Mouse (Mus musculus): ENCODE measurements at regions not wholly inside any gene's neighbourhood (a gene's known extent, or its start where the extent isn't known, plus 50 kb on each side); places are given as distances from the start of the nearest gene placed in this dataset.
"Not testable (repeated sequence)": the region's sequence is repeated elsewhere in the genome, so short reads cannot be mapped to it uniquely, and the experiment has no call there.

DNA sequence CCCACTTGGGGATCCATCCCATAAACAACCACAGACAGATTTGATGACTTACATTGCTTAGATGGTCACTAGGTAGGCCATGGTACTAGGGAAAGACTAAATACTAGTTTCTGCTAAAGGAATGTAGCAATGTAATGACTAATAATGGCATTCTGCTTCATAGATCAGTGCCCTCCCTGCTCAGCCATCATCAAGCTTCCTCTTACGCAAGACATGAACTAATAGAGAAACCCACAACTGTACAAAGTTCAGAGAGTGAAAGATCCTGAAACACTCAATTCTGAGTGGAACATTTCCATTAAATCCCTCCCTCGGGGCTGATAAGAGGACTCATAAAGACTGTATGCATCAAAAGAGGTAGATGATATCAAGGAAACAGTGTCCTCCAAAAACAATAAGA is 198.4 kb upstream of the Speer4f2 start:
- DNase-seq: no peak
- intact Hi-C loops (cut with DNase I): no loop called here

DNA sequence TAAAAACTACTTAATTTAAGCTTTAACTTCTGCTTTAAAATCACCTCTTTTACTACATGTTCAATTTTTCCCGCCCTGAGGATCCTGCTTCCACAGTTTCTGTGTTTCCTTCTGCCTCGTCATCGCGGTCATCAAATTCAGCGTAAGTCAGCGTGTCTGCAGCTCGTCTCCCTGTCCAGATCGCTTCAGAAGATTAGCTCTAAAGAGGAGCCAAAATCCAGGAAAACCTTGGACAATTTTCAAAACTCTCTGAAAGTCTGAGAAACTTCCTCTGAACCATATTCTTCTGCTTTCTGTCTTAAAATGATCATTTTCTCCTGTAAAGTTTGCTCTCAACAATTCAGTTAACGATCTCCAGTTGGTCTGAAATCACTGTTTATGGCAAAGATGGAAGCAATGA is 196.2 kb upstream of the Speer4f2 start:
- intact Hi-C loops (cut with DNase I): no loop called here
- no peak for DNase-seq

DNA sequence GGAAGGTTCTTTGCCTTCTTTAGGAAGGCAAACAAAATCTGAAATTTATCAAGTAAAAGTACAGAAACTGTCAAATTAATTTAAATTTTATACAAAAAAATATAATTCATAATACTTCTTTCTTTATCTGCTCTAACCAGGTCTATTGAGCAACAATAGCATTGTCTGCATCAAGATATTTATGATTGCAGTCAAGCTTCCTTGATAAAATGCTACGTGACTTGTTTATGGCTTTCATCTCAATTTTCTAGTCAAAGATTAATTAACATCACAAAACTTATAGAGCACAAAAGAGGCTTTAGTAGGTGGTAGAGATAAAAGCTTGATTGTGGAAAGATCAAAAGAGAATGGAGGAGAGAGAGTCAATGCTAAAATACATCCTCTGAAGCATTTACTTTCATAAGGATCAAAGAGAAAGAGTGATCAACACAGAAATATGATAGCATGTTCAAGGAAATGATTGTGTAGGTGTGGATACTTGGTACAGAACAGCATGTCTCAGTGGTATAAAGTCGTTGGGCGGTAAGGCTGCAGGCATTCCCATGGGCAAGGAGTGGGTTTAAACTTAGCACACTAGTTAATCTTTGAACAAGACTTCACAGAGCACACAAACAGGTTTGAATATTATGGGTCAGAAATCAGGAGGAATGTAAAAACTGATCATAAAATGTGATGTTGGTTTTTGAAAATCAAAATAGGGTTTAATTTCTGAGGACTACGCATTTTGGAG is 164.3 kb upstream of the Speer4f2 start:
- no peak for DNase-seq
- intact Hi-C loops (cut with DNase I): no loop called here

DNA sequence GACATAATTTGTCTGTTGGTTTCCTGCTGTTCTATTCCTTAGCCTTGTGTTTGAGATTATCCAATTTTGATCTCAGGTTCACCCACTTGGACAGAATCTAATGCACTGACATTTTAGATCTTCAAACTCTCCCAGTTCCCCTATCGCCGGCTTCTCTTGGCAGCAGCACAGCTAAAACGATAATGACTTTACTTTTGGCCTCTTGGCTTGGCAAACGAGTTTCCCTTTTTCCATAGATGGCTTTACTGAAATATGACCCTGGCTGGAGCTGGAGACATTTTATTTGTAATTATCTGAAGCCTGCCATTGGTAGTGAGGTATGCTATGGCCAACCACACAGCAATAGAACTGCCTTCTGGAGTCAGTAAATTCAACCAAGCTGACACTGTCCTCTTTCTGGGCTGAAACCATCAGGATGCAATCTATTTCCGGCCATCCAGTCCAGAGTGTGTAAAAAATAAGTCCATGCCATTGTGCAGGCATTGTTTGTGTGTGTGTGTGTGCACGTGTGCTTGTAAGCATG is 162.2 kb upstream of the Speer4f2 start:
- intact Hi-C loops (cut with DNase I): no loop called here

DNA sequence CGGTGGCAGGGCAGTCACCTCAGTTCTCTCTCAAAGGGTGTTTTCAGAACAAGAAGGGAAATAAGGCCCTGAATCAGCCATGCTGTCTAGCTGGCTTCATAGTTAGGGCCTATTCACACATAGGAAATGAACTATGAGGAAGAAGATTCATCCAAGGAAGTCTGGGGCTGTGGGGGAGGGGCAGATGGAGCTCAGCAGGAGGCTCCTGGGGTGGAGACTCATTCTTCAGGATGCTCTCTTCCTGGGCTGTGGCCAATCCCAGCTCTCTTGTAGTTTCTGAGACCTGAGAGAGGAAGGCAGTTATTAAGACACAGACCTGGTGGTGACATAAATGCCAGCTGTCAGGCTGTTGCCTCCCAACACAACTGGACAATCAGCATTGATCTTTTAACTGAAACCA is 149.4 kb upstream of the Speer4f2 start:
- intact Hi-C loops (cut with DNase I); DNase-seq: not testable (repeated sequence)

More for the DNA sequence above, 162.2 kb upstream of the Speer4f2 start:
- DNase-seq: peak in 1 of 2 experiments; percentile 5

DNA sequence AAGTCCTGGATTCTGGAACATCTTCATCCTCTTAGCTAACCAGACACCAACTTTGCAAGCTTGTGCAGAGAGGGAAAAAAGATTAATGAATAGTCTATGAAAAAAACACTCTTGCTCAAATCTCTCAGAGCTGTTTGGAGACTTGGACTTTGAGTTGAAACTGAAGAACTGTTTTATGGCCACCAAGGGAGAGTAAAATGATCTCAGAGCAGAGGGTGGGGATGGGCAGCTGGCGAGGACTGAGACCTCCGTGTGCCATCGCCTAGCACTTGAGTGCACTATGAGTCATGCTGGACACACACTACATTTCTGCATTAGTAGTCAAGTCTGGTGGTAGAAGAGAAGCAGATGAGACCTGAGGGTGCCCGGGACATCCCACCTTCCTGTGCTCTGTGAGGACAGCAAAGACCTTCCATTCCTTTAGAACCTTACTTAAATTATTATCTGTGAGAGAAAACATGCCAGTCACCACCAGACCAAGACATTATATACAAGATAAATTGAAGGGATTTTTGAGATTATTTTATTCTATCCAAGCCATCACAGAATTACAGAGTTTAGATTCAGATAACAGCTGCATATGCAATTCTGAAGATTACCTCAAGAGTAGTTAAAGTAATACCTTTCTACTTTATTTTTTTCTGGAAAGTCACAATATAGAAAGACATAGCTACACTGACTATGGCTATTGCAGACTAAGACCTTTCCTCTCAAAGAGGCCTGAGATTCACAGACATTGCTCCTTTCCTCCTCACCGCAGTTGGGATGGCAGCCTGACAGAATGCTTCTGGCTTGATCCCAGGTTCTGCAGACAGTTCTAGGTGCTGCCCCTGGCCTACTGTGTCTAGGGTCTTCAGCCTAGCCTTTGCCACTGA is 125.0 kb upstream of the Speer4f2 start:
- intact Hi-C loops (cut with DNase I): no loop called here
- DNase-seq: peak; percentile 21 to 49

DNA sequence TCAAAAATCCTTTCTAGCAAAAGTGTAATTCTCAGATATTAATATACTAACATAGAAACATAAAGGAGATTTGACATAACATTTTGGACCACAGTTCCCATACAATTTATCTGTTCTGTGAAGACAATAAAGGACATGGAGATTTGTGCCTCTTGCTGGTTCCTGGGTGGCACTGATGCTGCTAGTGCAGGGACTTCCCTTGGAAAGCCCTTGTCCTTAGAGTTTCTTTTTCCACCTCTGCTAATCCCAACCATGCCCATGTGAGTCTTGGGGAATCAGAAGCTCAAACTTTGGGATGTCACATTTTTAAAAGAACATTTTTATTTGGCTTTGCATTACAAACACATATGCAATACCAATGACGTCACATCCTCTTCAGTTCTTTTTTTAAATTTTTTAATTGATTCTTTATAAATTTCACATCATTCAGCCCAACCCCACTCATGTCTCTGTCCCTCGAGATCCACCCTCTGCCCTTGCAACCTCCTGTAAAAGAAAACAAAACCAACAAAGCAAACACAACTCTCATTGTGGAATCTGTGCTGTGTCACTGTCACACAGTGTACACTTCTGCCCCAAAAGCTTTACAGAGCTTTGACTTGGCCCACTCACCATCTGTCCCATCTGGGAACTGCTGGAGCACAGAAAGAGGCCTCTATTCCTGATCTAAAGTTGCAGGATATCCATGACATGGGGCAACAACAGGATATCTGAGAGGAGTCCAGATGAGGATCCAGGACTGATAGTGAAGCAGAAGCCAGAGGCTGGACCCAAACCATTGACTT is 112.2 kb upstream of the Speer4f2 start:
- intact Hi-C loops (cut with DNase I): no loop called here
- DNase-seq: no peak

DNA sequence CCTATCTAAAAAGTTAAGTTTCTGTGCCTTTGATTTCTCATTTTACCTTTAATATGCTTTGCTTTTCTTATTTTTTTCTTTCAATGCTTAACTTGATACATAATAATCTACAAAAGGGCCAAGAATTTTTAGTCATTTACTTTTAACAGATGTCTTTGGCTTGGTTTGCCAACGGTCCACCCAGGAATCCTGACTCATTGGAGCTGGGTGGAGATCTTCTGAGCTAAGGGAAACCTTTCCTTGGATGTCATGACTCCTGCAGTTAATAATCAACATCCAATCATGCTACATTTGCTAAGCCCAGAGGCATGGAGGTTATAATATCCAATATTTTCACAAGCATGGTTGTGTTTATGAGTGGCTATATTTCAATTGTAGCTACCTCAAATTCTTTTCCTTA is 110.9 kb upstream of the Speer4f2 start:
- intact Hi-C loops (cut with DNase I): no loop called here
- DNase-seq: peak in 1 of 2 experiments; percentile 22

DNA sequence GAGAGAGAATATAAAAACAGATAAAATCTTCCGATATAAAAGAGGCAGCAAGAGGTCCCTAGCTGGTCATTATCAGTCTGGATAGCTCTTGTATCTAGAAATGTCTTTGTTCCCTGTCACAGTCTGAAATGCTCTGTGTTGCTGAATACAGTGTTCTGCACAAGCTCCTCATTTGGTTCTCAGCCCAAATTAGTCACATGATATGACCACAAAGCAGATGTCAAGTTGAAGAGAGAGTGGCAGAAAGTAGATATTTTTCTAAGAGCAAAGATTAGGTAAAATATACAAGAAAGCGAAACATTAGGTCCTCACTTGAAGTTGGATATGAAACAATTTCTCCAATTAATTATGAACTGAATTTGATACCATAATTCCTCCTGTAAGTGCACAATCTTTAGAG is 101.8 kb upstream of the Speer4f2 start:
- intact Hi-C loops (cut with DNase I): no loop called here

DNA sequence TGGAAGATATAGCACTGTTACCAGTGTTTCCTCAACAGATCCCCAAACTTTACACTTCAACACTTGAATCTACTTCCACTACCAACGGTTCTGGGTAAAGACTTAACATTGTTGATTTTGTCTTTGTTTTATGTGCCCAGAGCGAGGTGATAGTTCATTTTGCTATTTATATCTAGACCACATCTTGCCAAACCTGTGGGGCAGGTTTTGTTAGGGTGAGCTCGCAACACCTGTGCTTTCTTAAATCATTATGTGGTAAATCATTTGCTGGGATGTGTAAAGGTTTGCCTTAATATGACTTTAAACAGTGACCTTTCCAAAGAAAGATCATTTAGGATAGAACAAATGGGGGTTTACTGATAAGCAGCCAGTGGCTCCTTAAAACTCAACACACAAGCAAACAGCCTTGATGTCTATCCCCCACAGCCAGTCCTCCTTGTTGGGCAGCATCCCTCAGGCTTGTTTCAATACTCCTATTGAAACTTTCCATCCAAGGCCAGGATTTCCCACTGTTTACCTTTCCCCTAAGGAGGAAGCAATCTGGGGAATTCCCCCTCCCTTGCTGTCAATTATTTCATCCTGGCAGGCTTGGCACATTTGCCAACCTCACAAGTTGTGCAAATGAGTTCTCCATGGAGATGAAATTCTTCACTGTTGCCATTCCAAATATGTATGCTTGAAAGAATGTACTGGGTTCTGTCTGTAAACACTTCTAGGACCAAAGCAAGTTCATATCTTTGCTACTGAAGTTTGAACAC is 101.1 kb upstream of the Speer4f2 start:
- intact Hi-C loops (cut with DNase I): no loop called here
- no peak for DNase-seq

More for the DNA sequence above, 101.8 kb upstream of the Speer4f2 start:
- no peak for DNase-seq

DNA sequence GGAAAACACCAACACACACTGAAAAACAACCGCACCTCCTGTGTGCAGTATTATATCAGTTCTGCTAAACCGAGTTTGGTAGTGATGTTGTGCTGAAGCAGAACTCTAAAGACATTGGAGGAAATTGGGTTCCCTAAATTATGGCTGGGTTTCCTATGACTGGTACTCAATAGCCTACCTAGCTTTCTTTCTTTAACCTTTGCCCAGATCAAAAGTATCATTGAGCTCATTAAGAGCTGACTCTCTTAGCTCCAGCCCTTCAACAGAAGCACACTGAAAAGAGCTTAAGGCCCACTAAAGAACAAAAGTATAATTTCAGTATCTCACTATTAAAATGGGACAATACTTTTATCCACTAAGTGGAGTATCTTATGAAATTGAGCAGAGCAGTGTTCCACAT is 97.6 kb upstream of the Speer4f2 start:
- intact Hi-C loops (cut with DNase I): no loop called here
- DNase-seq: no peak

DNA sequence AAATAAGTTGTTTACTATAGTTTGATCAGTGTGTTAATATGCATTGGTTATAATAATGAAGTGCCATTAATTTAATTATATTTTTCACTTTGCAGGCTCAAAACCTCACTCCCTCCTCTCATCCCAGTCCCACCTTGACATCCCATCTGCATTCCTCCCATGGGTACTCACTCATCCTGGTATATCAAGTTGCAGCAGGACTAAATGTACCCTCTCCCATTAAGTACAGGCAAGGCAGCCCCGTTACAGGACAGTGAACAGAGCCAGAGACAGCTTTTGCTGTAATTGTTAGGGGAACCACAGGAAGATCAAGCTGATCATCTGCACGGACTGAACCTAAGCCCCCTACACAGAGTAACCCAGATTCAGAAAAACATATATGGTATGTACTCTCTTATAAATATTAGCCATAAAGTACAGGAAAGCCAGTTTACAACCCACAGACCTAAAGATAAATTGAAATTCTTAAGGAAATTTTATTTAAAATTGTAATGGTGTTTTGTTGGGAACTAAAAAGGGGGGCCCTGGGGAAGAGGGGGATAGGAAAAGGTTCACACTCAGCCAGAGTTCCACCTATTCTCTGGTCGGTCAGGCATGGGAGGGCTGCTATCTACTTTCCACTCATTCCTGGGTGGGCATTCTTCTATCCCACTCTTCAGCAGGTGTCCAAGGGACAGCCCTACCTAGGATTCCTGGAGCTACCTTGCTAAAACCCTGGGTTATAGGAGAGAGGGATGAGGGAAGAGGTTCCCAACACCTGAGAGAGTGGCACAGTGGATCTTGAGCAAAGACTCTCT is 96.0 kb upstream of the Speer4f2 start:
- intact Hi-C loops (cut with DNase I): no loop called here
- no peak for DNase-seq

DNA sequence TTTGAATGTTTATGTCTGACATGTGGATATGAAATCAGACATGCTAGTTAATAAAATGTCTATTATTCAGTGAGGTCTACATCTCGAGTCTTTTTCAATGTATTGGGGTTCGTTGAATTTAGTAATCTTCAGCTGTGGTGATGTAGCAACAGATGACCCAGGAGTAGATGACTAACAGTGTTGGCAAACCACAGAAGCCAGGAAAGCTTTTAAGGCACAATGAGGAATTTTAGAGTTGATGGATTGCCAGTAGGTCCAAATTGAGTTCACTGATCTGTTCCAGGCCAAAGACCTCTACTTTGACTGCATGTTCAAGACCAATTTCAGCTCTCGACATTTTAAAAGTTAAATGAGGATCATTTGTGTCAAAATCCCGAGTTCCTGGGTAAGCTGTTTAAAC is 92.8 kb upstream of the Speer4f2 start:
- no peak for DNase-seq
- intact Hi-C loops (cut with DNase I): no loop called here

DNA sequence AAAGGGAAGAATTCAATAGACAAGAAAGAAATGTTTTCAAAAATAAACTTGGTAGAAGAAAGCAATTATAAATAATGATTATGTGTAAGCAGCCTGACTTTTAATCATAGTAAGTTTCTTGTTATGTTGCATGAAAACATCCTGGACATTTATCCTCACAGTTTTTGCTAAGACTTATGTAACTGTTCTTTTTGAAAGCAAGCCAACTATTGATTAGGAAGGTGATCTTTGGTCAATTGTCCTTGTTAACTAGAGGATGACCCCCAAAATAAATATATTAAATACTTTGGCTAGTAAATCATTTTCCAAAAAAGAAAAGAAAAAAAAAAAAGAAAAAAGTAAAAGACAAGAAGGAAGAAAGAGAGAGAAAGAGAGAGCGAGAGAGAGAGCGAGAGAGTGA is 92.0 kb upstream of the Speer4f2 start:
- DNase-seq: no peak
- intact Hi-C loops (cut with DNase I): no loop called here

DNA sequence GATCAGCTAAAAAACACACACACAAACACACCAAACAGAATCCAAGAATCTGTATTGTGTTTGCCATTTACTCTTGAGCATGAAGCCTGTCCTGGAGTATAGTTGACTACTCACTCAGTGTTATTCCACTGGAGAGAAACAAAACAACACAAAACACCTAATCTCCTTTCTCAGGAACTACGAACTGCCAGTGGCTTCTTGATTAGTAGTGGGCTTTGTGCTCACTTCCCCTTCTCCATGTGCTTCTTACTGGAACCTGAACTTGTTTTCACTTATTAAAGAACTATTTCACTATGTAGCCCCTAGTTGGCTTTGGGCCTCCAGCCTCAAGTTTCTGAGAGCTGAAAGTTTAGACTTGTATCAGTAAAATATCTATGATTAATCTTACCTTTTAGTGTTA is 84.0 kb upstream of the Speer4f2 start:
- no peak for DNase-seq
- intact Hi-C loops (cut with DNase I): no loop called here

DNA sequence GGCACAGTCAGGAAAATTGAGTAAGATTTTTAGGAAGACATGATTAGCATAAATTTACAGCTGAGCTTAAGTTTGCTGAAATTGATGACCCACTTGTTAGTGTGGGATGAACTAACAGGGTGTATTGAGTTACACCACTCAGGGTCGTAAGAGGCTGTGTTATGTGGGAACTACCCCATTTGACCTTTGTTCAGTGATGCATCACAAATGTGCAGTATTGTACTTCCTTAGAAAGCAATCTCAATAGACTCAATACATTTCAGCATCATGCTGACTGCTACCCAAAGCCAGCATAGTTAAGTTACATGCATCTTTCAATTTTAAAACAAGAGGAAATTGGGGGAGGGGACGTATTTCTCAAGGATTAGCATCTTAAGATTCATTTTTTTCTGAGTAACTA is 80.4 kb upstream of the Speer4f2 start:
- intact Hi-C loops (cut with DNase I): no loop called here

DNA sequence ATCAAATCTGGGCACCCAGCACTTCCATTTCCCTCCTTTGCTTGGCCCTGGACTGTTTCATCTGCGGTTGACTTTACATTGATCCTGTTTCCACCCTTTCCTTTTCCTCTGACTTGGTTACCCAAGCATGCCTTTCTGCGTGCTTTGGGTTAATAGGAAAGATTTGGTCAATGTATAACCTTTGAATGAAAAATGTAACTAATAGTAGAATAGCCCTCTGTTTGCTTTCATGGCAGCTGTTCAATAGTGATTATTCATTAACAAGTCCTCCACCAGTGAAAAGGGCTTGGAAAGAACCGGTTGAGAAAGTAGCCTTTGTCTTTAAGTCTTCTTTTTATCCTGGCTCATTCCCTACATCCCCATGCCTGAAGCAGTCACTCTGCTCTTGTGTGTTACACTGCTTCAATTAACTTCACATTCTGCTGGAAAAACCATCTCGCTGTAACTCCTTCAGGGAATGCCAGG is 76.4 kb upstream of the Speer4f2 start:
- no peak for DNase-seq
- intact Hi-C loops (cut with DNase I): no loop called here

More for the DNA sequence above, 80.4 kb upstream of the Speer4f2 start:
- DNase-seq: no peak

DNA sequence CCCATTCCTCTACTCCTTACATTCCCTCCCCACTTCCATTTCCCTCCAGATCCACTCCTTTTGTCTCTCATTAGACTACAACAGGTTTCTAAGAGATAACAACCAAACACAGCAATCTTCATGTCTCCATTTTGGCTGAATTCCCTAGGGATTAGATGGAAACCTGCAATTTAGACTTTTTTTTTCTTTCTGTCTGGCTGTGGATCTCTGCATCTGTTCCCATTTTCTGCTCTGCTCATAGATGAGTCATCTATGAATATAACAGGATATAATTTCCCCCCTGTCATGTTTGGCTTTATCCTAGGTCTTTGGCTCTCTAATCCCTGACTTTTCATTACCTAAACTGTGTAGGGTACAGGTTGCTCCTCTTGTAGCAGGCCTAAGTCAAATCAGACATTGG is 73.1 kb upstream of the Speer4f2 start:
- no peak for DNase-seq
- intact Hi-C loops (cut with DNase I): no loop called here

DNA sequence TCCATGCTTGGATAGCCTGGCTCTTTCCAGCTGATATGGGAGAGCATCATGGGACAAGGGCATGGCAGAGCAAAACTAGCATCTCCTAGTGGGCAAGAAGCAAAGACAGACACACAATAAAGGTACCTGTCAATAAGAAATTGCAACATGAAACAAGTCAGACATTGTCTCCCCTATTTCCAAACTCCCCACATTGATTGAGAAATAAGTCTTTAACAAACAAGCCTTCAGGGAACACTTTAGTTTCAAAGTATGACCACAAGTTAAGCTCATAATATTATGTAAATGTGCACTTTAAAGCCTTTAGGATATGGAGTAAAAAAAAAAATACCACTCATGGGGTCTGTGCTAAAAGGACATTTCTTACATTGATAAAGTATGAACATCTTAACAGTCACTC is 51.5 kb upstream of the Speer4f2 start:
- no peak for DNase-seq
- intact Hi-C loops (cut with DNase I): no loop called here
